Mouse (Mus musculus) urinary bladder, postnatal 10 days (tissue): ENCODE measurements around the gene Rreb1.

ENCODE experiments used
- DNase-seq: peaks from one replicate; pipeline ENCODE4 v3.0.0; 2022; ENCODE audit warnings: low spot score

Rreb1 gene

GRCm38 (mm10) chr13:37918336-37919261, 140.4 kb downstream of the Rreb1 start:
- no peak for DNase-seq

DNA sequence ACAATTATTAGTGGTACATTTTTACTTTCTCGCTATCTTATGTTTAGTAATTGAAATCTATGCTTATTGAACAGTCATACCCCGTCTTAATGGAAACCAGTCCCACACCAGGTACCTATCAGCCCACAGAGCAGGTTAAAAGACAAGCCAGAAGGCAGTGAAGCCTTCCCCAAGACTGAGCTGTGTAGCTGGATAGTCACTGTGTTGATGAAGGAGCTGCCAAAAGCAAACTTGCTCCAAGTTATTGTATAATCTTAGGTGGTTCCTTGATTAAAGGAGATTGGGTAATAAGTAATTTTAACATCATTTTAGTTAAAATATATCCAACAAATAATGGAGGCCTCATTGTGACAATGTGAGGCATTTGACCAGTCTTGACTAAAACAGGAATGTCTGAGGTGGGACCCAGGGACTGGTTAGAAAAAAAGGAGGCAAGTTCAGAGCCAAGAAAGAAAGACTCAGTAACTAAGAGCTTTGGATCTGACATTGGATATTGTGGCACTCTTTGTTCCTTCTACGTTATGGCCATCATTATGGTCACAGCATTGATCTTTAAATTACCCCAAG, 141.6 kb downstream of the Rreb1 start:
- no peak for DNase-seq

GRCm38 (mm10) chr13:37920727-37921126, 142.5 kb downstream of the Rreb1 start:
- no peak for DNase-seq

DNA sequence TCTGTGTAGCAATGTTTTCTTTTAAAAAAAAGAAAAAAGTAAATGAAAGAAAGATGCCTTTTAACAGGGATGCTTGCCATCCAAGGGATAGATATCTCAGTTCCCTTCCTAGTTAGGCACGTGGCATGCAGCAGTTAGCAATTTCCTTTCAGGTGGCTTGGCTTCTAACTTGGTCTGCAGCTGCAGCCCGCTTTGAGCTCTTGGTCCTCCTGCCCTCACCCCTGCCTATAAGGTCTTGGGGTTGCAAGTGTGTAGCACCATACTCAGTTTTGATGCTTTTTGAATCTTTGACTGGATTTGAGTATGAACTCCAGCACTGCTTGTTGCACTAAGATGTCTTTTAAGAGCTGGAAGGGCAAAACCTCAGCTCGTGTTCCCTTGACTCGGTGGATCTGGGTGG, 144.9 kb downstream of the Rreb1 start:
- DNase-seq: no peak

DNA sequence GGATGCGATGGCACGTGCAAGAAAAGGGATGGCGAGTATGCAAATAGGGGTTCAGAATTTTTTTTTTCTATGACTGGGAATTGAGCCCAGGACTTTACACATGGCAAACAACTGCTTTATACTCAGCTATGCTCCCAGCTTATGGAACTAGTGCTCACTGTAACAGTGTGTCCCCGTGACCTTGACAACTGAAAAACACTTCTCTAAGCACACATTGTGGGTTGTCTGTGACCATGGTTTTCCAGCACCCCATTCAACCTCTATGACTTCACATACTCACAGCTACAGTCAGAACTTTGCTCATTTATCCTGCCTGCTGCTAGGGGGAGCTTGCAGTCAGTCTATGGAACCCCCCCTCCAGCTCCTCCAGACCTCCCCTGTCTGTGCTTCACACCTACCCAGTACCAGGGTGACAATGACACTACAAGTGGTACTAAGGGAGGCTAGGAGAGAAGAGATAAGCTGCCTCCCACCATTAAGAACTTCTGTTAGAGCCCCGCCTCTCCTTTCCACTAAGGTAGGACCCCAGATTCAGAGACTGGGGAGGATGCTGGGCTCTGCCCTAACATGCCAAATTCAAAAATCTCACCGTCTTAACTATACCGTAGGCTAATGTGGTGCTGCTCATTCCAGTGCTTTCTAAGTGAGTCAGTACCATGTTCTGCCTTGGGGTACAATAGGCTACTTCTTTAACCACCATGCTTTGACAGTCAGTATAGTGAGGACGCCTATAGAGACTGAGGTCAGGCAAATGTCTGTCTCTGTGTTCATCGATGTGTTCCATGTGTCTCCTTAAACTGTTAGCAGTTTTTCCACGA, 145.7 kb downstream of the Rreb1 start:
- DNase-seq: no peak

- DNase-seq: no peak
These were observed 146.3 kb downstream of the Rreb1 start for GRCm38 (mm10) chr13:37924461-37924948.

GRCm38 (mm10) chr13:37926394-37926793, 148.2 kb downstream of the Rreb1 start:
- DNase-seq: no peak

DNA sequence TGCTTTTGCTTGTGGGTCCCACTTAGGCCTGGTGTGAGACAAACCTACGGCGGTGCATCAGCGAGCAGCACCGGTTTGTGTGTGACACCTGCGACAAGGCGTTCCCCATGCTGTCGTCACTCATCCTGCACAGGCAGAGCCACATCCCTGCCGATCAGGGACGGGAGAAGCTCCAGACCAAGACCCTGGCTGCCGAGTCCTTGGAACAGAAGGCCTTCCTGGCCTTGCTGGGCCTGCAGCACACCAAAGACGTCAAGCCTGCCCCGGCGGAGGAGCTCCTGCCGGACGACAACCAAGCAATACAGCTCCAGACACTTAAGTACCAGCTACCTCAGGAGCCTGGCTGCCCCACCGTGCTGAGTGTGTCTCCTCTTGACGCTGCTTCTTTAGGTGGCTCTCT, 151.3 kb downstream of the Rreb1 start:
- DNase-seq: no peak

DNA sequence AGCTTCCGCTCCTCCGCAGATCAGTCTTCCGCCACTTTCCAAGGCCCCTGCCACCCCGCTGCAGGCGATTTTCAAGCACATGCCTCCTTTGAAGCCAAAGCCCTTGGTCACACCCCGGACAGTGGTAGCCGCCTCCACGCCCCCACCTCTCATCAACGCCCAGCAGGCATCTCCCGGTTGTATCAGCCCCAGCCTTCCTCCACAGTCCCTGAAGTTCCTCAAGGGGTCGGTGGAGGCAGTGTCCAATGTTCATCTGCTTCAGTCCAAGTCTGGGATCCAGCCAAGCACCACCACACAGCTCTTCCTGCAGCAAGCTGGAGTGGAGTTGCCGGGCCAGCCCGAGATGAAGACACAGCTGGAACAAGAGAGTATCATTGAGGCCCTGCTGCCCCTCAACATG, 151.9 kb downstream of the Rreb1 start:
- DNase-seq: no peak

- no peak for DNase-seq
These were observed 152.4 kb downstream of the Rreb1 start for GRCm38 (mm10) chr13:37930621-37931020.

DNA sequence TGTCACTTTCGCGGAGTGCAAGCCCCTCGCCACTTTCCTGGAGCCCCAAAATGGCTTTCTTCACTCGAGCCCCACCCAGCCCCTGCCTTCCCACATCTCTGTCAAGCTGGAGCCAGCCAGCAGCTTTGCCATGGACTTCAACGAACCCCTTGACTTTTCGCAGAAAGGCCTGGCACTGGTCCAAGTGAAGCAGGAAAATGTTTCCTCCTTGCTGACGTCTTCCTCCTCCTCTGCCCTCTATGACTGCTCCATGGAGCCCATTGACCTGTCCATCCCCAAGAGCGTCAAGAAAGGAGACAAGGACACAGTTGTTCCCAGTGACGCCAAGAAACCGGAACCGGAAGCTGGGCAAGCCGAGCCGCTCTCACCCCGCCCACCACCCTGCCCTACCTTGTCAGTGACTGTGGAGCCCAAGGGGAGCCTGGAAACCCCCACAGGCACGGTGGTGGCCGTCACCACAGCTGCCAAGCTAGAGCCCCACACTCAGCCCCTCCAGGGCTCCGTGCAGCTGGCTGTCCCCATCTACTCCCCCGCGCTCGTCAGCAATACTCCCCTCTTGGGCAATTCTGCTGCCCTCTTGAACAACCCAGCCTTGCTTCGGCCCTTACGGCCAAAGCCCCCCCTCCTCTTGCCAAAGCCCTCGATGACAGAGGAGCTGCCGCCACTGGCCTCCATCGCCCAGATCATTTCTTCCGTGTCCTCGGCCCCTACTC, 153.2 kb downstream of the Rreb1 start:
- no peak for DNase-seq

- no peak for DNase-seq
These were observed 155.9 kb downstream of the Rreb1 start for GRCm38 (mm10) chr13:37934075-37934474.

GRCm38 (mm10) chr13:37934920-37935319, 156.7 kb downstream of the Rreb1 start:
- no peak for DNase-seq

- no peak for DNase-seq
These were observed 158.2 kb downstream of the Rreb1 start for GRCm38 (mm10) chr13:37936351-37936750.

GRCm38 (mm10) chr13:37940167-37940566, 162.0 kb downstream of the Rreb1 start:
- DNase-seq: no peak

DNA sequence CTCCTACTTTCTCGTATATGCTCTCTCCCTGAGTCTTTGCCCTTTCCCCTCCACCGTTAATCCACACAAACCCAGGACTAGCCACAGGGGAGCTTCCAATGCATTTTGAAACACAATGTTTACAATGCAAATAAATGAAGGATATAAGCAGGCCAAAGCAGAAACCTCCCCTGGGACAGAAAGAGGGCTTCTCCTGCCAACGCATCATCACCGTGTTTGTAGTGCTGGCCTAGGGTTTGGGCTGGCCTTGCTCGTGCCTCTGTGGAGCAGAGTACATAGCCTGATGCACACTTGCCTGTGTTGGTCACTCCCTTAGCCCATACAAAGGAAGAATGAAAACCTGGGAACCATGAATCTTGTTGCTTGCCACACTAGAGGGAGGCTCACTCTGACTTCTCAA, 162.4 kb downstream of the Rreb1 start:
- no peak for DNase-seq

- DNase-seq: no peak
These were observed 163.0 kb downstream of the Rreb1 start for GRCm38 (mm10) chr13:37941138-37941645.

DNA sequence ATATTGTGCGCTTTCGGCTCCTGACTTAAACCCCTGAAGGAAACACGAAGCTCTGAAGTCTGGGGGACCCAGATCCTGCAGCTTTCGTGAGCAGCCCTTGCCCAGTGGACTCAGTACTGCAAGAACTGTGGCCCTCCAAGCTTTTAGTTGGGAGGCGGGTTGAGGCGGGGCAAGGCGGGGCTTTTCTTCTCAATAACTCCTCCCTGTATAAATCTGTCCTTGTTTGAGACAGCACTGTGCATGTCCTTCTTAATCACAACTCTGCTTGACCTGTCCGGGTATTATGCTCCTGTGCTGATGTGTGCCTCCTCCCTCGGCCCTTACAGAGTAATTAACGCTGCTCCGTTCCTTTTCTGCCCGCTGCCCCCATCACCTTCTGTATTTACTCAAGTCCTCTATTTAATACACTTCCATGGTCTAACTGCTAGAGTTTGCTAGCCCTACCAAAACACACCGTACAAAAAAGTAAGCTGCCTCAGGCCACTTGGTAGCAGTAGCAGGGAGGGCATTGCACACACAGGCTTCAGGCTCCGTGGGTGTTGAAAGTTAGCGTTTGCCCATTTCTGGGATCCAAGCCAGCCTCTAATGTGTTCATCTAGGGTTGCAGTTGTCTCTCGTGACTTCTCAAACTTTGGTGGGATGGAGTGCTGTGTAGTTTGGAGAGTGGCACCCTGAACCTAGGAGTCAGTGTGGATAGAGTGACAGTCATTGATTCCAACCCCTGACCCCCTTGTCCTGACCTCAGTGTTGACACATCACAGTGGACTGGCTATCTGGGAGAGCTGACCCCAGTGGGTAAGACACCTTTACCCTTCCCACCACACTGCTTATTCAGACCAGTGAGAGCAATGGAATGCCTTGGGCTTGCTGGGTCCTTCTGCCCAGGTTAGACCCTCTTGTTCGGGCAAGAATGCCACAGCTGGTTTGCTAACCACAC, 164.0 kb downstream of the Rreb1 start:
- no peak for DNase-seq

DNA sequence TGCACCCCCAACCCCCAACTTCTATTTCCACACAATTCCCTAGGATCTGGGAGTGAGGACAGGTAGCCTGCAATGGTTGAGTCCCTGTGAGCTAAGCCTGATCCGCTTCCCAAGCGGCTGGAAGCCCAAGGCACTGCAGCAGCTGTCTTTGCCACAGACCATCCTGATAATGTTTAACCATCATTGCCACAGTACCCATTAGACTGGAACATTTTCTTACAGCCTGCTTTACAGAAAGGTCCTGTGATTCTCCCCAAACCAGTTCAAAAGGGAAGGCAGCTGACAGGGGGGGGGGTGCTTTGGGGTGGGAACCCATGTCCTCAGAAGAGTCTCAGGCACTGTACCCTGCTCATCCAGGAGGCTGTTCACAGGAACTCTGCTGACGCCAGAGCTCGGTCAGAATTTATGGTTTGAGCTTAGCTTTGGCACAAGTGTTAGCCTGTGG, 164.7 kb downstream of the Rreb1 start:
- DNase-seq: no peak

- no peak for DNase-seq
These were observed 165.3 kb downstream of the Rreb1 start for GRCm38 (mm10) chr13:37943466-37943865.
